Mouse (Mus musculus) thymus, adult 18-20 months (tissue): ENCODE measurements at regions not wholly inside any gene's neighbourhood (a gene's known extent, or its start where the extent isn't known, plus 50 kb on each side); places are given as distances from the start of the nearest gene placed in this dataset.

ENCODE experiments used
- DNase-seq, 2 experiments: peaks; one replicate each; pipeline ENCODE4 v3.0.0; 2022; ENCODE audit warnings: mixed read lengths in 2 of 2

GRCm38 (mm10) chr7:136294445-136294844 is 578.3 kb upstream of the Mki67 start:
- no peak for DNase-seq

GRCm38 (mm10) chr7:136297901-136298513 is 581.8 kb upstream of the Mki67 start:
- DNase-seq = no peak

- DNase-seq = no peak
These were observed 588.3 kb upstream of the Mgmt start for GRCm38 (mm10) chr7:136306137-136306536.

- DNase-seq = no peak
These were observed 585.6 kb upstream of the Mgmt start for GRCm38 (mm10) chr7:136308765-136309164.

GRCm38 (mm10) chr7:136327281-136327680 is 567.1 kb upstream of the Mgmt start:
- no peak for DNase-seq

GRCm38 (mm10) chr7:136330431-136330830 is 564.0 kb upstream of the Mgmt start:
- no peak for DNase-seq

GRCm38 (mm10) chr7:136332805-136333204 is 561.6 kb upstream of the Mgmt start:
- DNase-seq = no peak

GRCm38 (mm10) chr7:136341599-136342210 is 552.7 kb upstream of the Mgmt start:
- no peak for DNase-seq

GRCm38 (mm10) chr7:136342211-136342799 is 552.1 kb upstream of the Mgmt start:
- no peak for DNase-seq

- DNase-seq = no peak
These were observed 551.6 kb upstream of the Mgmt start for GRCm38 (mm10) chr7:136342822-136343221.

- DNase-seq = no peak
These were observed 550.9 kb upstream of the Mgmt start for GRCm38 (mm10) chr7:136343494-136343893.

- DNase-seq = no peak
These were observed 549.4 kb upstream of the Mgmt start for GRCm38 (mm10) chr7:136345051-136345450.

- no peak for DNase-seq
These were observed 547.9 kb upstream of the Mgmt start for GRCm38 (mm10) chr7:136346531-136346930.

GRCm38 (mm10) chr7:136348309-136348708 is 546.1 kb upstream of the Mgmt start:
- DNase-seq = no peak

- no peak for DNase-seq
These were observed 544.8 kb upstream of the Mgmt start for GRCm38 (mm10) chr7:136349651-136350050.

GRCm38 (mm10) chr7:136357011-136357410 is 537.4 kb upstream of the Mgmt start:
- DNase-seq = no peak

- DNase-seq = no peak
These were observed 528.8 kb upstream of the Mgmt start for GRCm38 (mm10) chr7:136365318-136366211.

- DNase-seq = no peak
These were observed 517.2 kb upstream of the Mgmt start for GRCm38 (mm10) chr7:136377259-136377658.

- no peak for DNase-seq
These were observed 516.7 kb upstream of the Mgmt start for GRCm38 (mm10) chr7:136377742-136378141.

GRCm38 (mm10) chr7:136378321-136378720 is 516.1 kb upstream of the Mgmt start:
- DNase-seq = no peak

- no peak for DNase-seq
These were observed 515.1 kb upstream of the Mgmt start for GRCm38 (mm10) chr7:136379319-136379718.

- DNase-seq = no peak
These were observed 514.7 kb upstream of the Mgmt start for GRCm38 (mm10) chr7:136379741-136380140.

GRCm38 (mm10) chr7:136383296-136383695 is 511.1 kb upstream of the Mgmt start:
- DNase-seq = no peak
